Mouse (Mus musculus) megakaryocyte, embryonic 14.5 days (primary cell): ENCODE measurements around the gene Tomm6. TPM values are rescaled to one million over a fixed set of nuclear protein-coding genes. Genes with fewer than 3 reads are reported as not detected.

ENCODE experiments used
- H3K27me3 ChIP-seq: replicated peaks from 2 replicates; pipeline ENCODE3; 2012; ENCODE audit warnings: inconsistent platforms
- H3K36me3 ChIP-seq: replicated peaks from 2 replicates; pipeline ENCODE3; 2012; ENCODE audit warnings: low read length, inconsistent platforms, mixed read lengths
- H3K4me1 ChIP-seq: 2 replicates; pipeline ENCODE4 v1.6.1; 2012; ENCODE audit warnings: inconsistent platforms
- H3K4me3 ChIP-seq: replicated peaks from 2 replicates; pipeline ENCODE3; 2012; ENCODE audit warnings: moderate library complexity, mild to moderate bottlenecking, inconsistent platforms
- H3K9me3 ChIP-seq: 2 replicates; pipeline ENCODE4 v1.6.1; 2012; ENCODE audit warnings: inconsistent platforms
- FLI1 ChIP-seq: IDR thresholded peaks from 2 replicates; pipeline ENCODE4 v1.6.1; 2012; ENCODE audit warnings: low read length, inconsistent platforms, mixed read lengths
- GATA1 ChIP-seq: IDR thresholded peaks from 3 replicates; pipeline ENCODE4 v1.6.1; 2012; ENCODE audit warnings: mixed read lengths, low read length, inconsistent platforms, borderline replicate concordance
- polyA plus RNA-seq: library from polyadenylated mRNA; stranded (reverse); fragments of >175 nt; gene quantifications from 2 replicates; pipeline ENCODE4 v1.2.3, GENCODE M21; 2012; ENCODE audit warnings: low replicate concordance; ENCODE audit not compliant: insufficient read depth

Tomm6 gene
- polyA plus RNA-seq, 1 experiment, result 347 TPM

DNA sequence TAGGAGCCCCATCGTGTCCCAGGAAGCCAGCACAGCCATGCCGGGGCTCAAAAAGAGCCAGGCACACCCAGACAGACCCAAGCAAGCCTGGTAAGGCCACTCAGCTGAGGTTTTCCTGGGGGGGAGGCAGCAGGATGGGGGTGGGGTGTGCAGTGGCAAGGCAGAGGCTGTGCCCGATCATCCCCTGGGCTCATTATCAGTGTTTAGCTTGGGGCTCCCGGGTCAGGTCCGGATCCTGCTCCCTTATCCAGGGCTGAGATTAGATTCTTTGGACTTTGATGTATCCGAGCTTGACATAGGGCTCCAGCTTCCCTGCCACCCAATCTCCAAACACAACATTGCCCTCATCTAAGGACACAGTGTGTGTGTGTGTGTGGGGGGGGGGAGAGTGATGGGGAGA, 23.7 kb upstream of the Tomm6 start:
- no peak for TF ChIP-seq GATA1
- TF ChIP-seq FLI1, result no peak

DNA sequence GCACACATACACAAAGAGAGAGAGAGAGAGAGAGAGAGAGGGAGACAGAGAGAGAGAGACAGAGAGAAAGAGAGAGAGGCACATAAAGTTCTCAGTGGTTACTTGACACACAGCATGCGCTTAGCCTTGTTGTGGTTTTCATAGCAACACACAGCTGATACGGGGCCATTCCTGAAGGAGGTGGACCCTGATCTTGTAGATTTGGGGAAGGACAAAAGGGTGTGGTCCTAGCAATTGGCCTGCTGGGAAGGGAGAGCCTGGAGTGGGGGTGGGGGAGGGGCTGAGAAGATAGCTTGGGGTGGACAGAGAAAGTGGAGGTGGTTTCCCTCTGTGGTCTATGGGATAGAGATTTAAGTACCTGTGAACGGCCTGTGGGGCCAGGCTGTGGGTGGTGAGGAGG, 21.9 kb upstream of the Tomm6 start:
- Histone ChIP-seq H3K4me3 (no peak overlapping the region), H3K4me1 (peaks cover 9% of the 10 kb centered on the region), H3K9me3 (no peaks in the 10 kb centered on the region), H3K27me3 (peaks cover 71% of the 10 kb centered on the region), H3K36me3 (no peaks in the 10 kb centered on the region)
- TF ChIP-seq GATA1 (no peak), FLI1 (no peak)

More for the DNA sequence above, 23.7 kb upstream of the Tomm6 start:
- Histone ChIP-seq H3K9me3 (no peaks in the 10 kb centered on the region), H3K36me3 (no peaks in the 10 kb centered on the region), H3K4me1 (peaks cover 18% of the 10 kb centered on the region), H3K4me3 (no peak overlapping the region), H3K27me3 (peaks cover 66% of the 10 kb centered on the region)

DNA sequence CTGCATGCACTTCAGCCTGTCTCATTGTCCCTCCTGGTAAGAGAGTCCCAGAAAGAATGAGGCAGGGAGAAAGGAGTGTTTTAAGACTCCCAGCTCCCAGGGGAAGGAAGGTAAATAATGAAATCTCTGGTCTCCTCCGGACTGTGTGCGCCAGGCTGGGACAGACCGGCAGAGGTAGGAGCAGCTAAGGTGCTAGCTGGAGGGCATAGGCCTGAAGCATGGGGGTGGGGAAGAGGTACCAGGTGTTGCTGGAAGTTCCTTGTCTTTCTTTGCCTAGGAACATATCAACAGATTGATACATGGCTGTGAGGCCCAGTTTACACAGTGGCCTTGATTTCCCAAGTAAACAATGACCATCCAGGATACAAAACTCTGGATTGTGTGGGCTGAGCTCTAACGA, 20.8 kb upstream of the Tomm6 start:
- H3K36me3 ChIP-seq, result no peaks in the 10 kb centered on the region
- H3K9me3 ChIP-seq, result no peaks in the 10 kb centered on the region
- no peak for TF ChIP-seq GATA1
- no peak for TF ChIP-seq FLI1
- H3K4me1 ChIP-seq, result peaks cover 9% of the 10 kb centered on the region
- peaks cover 75% of the 10 kb centered on the region for H3K27me3 ChIP-seq
- H3K4me3 ChIP-seq, result no peak overlapping the region

DNA sequence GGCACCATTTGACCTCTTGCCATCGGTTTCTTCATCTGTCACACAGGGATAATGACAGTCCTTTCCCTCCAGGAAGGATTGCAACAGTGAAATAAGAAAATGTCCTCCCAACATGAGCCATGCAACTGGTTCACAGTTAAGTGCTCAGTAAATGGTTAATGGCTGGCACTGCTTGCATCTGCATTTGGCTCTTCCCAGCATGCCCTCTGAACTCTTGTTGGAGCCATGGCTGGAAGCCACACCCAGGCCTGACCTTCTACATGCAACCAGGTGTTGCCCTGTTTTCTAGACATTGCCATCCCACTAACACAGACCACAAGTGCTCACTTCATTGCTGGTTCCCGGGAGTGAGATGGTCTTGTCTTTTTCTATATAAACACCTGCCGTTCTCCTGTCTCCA, 19.8 kb upstream of the Tomm6 start:
- Histone ChIP-seq H3K27me3 (peaks cover 81% of the 10 kb centered on the region), H3K36me3 (no peaks in the 10 kb centered on the region), H3K4me1 (peaks cover 9% of the 10 kb centered on the region), H3K4me3 (no peak overlapping the region), H3K9me3 (no peaks in the 10 kb centered on the region)
- TF ChIP-seq FLI1 (no peak), GATA1 (no peak)

DNA sequence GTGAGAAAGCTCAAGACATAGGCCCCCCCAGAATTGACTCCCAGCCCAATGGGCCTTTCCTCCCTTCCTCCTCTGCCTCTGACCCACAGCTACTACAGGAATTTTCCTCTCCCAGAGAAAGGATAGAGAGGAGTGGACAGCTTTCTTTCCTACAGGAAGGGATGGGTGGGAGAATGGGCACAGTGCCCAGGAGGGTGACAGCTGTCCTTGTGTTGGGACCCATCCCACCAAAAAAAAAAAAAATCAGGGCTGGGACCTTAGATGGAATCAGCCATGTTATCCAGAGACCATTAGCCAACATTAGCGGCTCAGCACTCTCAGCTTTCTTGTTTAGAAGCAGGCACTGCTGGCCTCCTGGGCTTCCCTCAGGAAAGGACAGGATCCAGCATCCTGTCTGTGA, 18.0 kb upstream of the Tomm6 start:
- Histone ChIP-seq H3K4me1 (peaks cover 9% of the 10 kb centered on the region), H3K27me3 (peaks cover 85% of the 10 kb centered on the region), H3K4me3 (no peak overlapping the region), H3K9me3 (no peaks in the 10 kb centered on the region), H3K36me3 (no peaks in the 10 kb centered on the region)
- no peak for TF ChIP-seq GATA1
- no peak for TF ChIP-seq FLI1

DNA sequence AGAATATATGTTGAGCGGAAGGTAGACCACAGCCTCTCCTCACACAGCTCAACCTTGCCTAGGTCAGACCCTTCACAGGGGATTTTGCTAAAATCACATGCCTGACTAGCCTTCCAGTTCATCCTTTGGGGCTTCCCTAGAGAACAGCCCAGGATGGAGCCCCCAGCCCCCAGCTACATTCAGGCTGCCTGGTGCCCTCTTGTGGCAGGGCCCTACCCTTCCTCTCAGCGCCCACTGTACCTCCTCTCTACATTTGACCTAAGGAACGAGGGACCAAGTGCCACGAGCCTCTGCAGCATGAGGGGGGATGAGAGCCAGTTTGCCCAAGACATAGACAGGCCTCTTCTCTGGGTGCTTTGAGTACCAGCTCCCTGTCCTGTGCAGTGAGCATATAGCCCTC, 16.5 kb upstream of the Tomm6 start:
- Histone ChIP-seq H3K36me3 (no peaks in the 10 kb centered on the region), H3K4me3 (no peak overlapping the region), H3K27me3 (peaks cover 89% of the 10 kb centered on the region), H3K9me3 (no peaks in the 10 kb centered on the region), H3K4me1 (peaks cover 7% of the 10 kb centered on the region)
- TF ChIP-seq GATA1 (no peak), FLI1 (no peak)

DNA sequence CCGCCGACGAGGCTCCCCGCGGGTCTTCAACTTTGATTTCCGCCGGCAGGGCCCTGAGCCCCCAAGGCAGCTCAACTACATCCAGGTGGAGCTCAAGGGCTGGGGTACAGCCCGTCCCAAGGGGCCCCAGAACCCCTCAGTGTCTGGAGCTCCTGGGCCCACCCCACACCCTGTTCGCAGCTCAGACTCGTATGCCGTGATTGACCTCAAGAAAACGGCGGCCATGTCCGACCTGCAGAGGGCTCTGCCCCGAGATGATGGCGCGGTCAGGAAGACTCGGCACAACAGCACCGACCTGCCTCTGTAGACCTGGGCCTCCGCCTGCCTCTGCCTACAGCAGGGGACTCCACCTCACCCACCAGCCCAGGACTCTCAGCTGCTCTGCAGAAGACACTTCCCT, 15.4 kb upstream of the Tomm6 start:
- no peaks in the 10 kb centered on the region for H3K36me3 ChIP-seq
- H3K4me3 ChIP-seq, result no peak overlapping the region
- H3K9me3 ChIP-seq, result no peaks in the 10 kb centered on the region
- H3K27me3 ChIP-seq, result peaks cover 91% of the 10 kb centered on the region
- H3K4me1 ChIP-seq, result peaks cover 4% of the 10 kb centered on the region
- TF ChIP-seq GATA1 (no peak), FLI1 (no peak)

DNA sequence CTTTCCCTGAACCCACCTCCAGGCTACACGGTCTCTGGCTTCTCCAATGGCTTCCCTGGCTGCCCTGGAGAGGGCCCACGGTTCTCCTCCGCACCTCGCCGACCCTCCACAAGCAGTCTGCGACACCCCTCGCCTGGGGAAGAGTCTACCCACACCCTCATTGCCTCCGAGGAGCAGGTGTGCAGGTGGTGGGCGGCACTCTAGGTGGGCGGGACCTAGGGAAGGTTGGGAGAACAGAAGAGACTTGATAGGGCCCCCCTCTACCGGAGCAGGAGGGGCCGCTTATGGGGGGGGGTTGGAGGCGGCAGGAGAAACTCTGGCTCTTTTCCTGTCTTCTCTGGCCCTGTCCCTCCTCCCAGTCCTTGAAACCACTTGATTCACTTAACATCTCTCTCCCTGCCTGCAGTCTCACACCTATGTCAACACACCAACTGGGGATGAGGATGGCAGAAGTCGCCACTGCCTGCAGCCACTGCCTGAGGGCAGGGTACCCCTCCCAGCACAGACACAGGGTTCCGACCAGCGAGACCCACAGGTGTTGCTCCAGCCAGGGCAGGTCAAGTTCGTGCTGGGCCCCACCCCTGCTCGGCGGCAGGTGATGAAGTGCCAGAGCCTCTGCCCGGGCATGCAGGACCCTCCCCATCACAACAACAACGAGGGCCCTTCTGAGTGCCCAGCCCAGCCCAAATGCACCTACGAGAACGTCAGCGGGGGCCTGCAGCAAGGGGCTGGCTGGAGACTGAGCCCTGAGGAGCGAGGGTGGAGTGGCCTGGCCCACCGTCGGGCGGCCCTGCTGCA, 14.6 kb upstream of the Tomm6 start:
- TF ChIP-seq GATA1 (no peak), FLI1 (no peak)
- peaks cover 91% of the 10 kb centered on the region for H3K27me3 ChIP-seq
- no peak overlapping the region for H3K4me3 ChIP-seq
- no peaks in the 10 kb centered on the region for H3K9me3 ChIP-seq
- no peaks in the 10 kb centered on the region for H3K36me3 ChIP-seq
- no peaks in the 10 kb centered on the region; the same call in 1 of the 2 replicates for H3K4me1 ChIP-seq

DNA sequence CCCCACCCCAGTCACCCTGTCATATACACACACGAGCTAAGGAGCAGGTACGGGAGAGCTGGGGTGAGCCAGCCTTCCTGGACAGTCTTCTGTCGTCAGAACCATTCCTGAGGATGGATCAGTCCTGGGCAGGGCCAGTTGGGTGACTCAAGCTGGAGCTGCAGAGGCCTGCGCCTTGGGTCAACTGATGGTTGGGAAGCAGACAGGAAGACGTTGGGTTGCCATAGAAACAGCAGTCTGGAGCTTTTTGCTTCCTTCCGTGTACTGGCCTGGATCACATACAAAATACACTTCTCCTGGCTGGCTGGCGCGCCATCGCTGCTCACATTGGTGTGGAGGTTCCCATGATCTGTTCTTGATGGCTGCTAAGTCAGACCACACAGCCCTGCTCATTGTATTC, 13.6 kb upstream of the Tomm6 start:
- Histone ChIP-seq H3K36me3 (no peaks in the 10 kb centered on the region), H3K9me3 (no peaks in the 10 kb centered on the region), H3K27me3 (peaks cover 92% of the 10 kb centered on the region), H3K4me1 (no peaks in the 10 kb centered on the region; the same call in 1 of the 2 replicates), H3K4me3 (no peak overlapping the region)
- TF ChIP-seq FLI1 (no peak), GATA1 (no peak)

DNA sequence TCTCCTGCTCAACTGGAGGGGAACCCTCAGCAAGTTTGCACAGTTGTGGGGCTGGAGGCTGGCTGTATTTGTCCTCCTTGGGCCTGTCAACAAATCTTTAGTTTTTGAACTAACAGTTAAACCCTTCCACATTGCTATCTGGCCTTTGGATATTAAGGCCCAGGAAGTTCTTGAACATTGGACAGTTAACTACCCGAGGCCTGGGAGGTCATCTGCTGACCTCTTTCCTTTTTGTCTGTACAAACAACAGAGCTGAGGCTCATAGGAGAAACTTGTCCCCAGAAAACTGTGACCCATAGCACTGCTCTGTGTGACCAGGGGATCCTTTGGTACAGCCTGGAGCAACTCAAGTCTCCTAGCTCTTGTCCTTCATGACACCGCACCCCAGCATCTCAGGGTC, 10.9 kb upstream of the Tomm6 start:
- H3K9me3 ChIP-seq, result no peaks in the 10 kb centered on the region
- TF ChIP-seq FLI1 (no peak), GATA1 (no peak)
- H3K4me1 ChIP-seq, result peaks cover 12% of the 10 kb centered on the region
- H3K27me3 ChIP-seq, result peaks cover 89% of the 10 kb centered on the region
- H3K4me3 ChIP-seq, result no peak overlapping the region
- H3K36me3 ChIP-seq, result no peaks in the 10 kb centered on the region

DNA sequence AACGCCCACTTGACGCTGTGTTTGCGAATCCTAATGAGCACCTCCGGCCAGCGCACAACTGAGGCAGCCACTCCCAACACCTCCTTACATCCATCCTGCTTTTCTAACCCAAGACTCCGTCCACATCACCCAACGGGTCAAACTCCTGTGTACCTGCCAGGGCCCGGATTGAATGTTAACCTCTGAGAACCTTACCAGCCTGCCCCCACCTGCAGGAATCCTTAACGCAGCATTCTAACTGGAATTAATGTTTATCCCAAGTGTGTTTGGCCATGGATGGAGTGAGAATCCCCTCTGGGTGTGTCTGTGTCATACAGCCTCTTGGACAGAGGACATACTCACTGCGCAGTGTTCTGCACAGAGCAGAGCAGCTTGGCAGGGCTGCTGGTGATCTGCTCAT, 10.0 kb upstream of the Tomm6 start:
- TF ChIP-seq GATA1 (no peak), FLI1 (no peak)
- H3K4me3 ChIP-seq, result no peak overlapping the region
- H3K27me3 ChIP-seq, result peaks cover 90% of the 10 kb centered on the region
- H3K9me3 ChIP-seq, result no peaks in the 10 kb centered on the region
- no peaks in the 10 kb centered on the region for H3K36me3 ChIP-seq
- peaks cover 19% of the 10 kb centered on the region for H3K4me1 ChIP-seq
